Mouse (Mus musculus) forebrain, embryonic 16.5 days (tissue): ENCODE measurements around the gene Ccdc32. TPM values are rescaled to one million over a fixed set of nuclear protein-coding genes. Genes with fewer than 3 reads are reported as not detected.

Experiments used
- ATAC-seq: fragments of 200-750 bp; cut with Nextera tagmentation; 2 replicates; pipeline ENCODE4 v1.8.0; 2017; ENCODE audit warnings: mild to moderate bottlenecking, moderate library complexity
- H3K27ac ChIP-seq: fragments of 300-500 bp; sonication (generic); 2 replicates; pipeline ENCODE4 v1.5.1; 2014; ENCODE audit warnings: low read length, control low read depth
- H3K27me3 ChIP-seq: fragments of 300-500 bp; sonication (generic); replicated peaks from 2 replicates; pipeline ENCODE4 v1.6.1; 2014; ENCODE audit warnings: low read length; ENCODE audit not compliant: control insufficient read depth, insufficient read depth
- H3K36me3 ChIP-seq: fragments of 300-500 bp; sonication (generic); 2 replicates; pipeline ENCODE4 v1.6.1; 2014; ENCODE audit not compliant: control insufficient read depth, insufficient read depth
- H3K4me1 ChIP-seq: fragments of 300-500 bp; sonication (generic); replicated peaks from 2 replicates; pipeline ENCODE4 v1.6.1; 2014; ENCODE audit warnings: low read length; ENCODE audit not compliant: control insufficient read depth, insufficient read depth
- H3K4me2 ChIP-seq: fragments of 300-500 bp; sonication (generic); 2 replicates; pipeline ENCODE4 v1.6.1; 2014; ENCODE audit warnings: mild to moderate bottlenecking, low read length, control low read depth
- H3K4me3 ChIP-seq: fragments of 300-500 bp; sonication (generic); replicated peaks from 2 replicates; pipeline ENCODE4 v1.5.1; 2014; ENCODE audit warnings: mild to moderate bottlenecking, low read length, control low read depth
- H3K9ac ChIP-seq: fragments of 300-500 bp; sonication (generic); replicated peaks from 2 replicates; pipeline ENCODE4 v1.6.1; 2014; ENCODE audit warnings: low read depth, low read length, control low read depth
- H3K9me3 ChIP-seq: fragments of 300-500 bp; sonication (generic); 2 replicates; pipeline ENCODE4 v1.6.1; 2016; ENCODE audit warnings: low read length; ENCODE audit not compliant: control insufficient read depth
- WGBS: fragments of 180-500 bp; shearing (Covaris S2); extraction: QIAGEN DNeasy Blood & Tissue Kit; methylation state at CpG from one replicate; pipeline ENCODE4 v1.1.7; 2014; 5-methylcytosine and 5-hydroxymethylcytosine counted together
- polyA plus RNA-seq: library from polyadenylated mRNA; unstranded; fragments of >200 nt; fragmentation: Nextera tagmentation; extraction: Ambion mirVana; gene quantifications from 2 replicates; pipeline ENCODE4 v1.2.1, GENCODE M21; 2015

Gene Ccdc32
- polyA plus RNA-seq, 1 experiment from 2014 or later = 41.6 TPM

DNA sequence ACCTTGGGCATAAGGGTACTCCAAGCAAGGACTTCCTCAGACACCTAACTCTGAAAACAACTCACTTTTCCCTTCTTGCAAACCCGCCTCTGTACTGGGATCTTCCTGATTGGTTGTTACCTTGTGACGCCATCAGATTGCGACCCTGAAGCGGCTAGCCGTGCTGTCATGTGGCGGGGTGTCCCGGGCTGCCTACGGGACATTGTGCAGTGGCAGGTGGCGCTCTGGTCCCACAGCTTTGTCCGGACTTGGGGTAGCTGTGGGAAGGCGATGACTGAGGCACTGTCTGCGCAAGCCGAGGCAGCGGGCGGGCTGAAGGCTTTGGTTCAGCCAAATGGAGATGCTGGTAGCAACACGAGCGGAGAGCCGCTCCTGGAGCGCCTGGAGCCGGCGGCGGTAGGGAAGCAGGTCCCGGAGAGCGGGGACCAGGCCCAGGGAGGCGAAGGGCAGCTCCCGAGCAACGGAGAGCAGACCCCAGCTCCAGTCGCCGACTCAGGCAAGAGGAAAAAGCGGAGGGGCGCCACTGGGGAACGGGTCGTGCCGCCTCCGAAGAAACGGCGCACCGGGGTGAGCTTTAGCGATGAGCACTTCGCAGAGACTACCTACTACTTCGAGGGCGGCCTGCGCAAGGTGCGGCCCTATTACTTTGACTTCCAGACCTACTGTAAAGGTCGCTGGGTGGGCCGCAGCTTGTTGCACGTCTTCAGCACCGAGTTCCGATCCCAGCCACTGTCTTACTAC, 5.6 kb upstream of the Ccdc32 start, which contains the start of gene Rpusd2:
Gene Rpusd2 (plus strand): TSS at position 135 of the 741 bp plus-strand sequence.
- Histone ChIP-seq H3K36me3 (peaks cover 6% of the 10 kb centered on the region), H3K27me3 (no peaks in the 10 kb centered on the region), H3K4me3 (peak within 1 kb of the TSS; percentile 81), H3K4me1 (peaks cover 7% of the 10 kb centered on the region), H3K4me2 (peak within 1 kb of the TSS; percentile 73), H3K9ac (peak within 1 kb of the TSS; percentile 80), H3K9me3 (no peaks in the 10 kb centered on the region), H3K27ac (peak within 1 kb of the TSS; percentile 88)
- peak; percentile 97 for ATAC-seq
- 0% methylated on average over 49 of the region's 49 CpGs for WGBS

DNA sequence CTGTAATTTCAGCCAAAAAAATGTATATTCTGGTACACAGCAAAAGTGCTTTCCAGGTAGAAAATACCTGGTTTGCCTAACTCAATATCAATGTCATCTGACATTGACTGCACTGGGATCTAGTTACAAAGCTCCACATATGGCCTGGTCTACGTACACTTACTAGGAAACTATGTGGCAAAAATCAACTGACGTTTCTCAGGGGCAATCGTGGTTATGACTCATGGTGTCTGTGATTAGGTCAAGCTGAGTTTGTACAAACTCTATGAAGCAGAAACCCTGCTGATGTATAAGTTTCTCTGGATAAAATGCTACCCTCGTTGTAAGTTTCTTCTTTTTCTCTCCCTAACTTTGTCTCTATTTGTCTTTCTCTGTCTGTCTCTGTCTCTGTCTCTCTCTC, 3.0 kb upstream of the Ccdc32 start:
- no peak for ATAC-seq

DNA sequence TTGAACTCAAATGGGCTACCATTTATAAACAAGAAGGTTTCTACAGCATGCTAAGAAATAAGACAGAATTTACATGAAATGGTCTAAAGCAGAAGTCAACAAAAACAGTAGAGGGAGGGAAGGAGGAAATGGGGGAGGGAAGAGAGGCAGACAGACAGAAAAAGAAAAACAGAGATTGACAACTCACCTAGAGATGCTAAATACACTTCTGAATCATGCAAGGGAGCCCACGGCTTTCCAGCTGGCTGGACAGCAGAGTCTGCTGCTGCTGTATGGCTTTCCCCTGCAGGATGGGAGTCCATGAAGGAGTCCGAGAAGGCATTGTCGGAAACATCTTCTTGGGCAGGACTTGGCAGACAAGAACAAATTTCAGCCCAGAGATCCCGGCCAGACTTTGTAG, 2.2 kb downstream of the Ccdc32 start:
- Histone ChIP-seq H3K4me1 (peaks cover 8% of the 10 kb centered on the region), H3K27ac (no peak overlapping the region), H3K4me2 (no peak overlapping the region), H3K4me3 (no peak overlapping the region), H3K36me3 (peaks cover 6% of the 10 kb centered on the region), H3K9ac (no peak overlapping the region), H3K9me3 (no peaks in the 10 kb centered on the region), H3K27me3 (no peaks in the 10 kb centered on the region)
- ATAC-seq = no peak
- 92% methylated on average over 4 of the region's 4 CpGs for WGBS

More for the DNA sequence above, 3.0 kb upstream of the Ccdc32 start:
- Histone ChIP-seq H3K27ac (no peak overlapping the region), H3K9ac (no peak overlapping the region), H3K4me2 (no peak overlapping the region), H3K27me3 (no peaks in the 10 kb centered on the region), H3K36me3 (no peaks in the 10 kb centered on the region), H3K4me1 (peaks cover 15% of the 10 kb centered on the region), H3K4me3 (no peak overlapping the region), H3K9me3 (no peaks in the 10 kb centered on the region)
- WGBS = 78% methylated on average over 4 of the region's 4 CpGs

DNA sequence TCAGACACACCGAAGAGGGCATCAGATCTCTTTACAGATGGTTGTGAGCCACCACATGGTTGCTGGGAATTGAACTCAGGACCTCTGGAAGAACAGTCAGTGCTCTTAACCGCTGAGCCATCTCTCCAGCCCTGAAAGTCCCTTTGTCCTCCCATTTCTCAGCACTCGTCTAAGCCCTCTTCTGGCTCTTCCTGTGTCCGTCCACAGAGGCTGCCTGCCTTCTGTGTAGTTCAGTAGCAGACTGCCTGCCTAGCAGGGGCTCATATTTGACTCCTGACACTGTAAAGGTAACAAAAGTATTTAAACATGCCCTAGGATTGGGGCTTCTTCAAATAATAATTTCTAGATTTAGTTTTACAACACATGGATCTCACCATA, 4.0 kb downstream of the Ccdc32 start:
- ATAC-seq = no peak
- H3K4me3 ChIP-seq = no peak overlapping the region
- 79% methylated on average over 4 of the region's 4 CpGs for WGBS

DNA sequence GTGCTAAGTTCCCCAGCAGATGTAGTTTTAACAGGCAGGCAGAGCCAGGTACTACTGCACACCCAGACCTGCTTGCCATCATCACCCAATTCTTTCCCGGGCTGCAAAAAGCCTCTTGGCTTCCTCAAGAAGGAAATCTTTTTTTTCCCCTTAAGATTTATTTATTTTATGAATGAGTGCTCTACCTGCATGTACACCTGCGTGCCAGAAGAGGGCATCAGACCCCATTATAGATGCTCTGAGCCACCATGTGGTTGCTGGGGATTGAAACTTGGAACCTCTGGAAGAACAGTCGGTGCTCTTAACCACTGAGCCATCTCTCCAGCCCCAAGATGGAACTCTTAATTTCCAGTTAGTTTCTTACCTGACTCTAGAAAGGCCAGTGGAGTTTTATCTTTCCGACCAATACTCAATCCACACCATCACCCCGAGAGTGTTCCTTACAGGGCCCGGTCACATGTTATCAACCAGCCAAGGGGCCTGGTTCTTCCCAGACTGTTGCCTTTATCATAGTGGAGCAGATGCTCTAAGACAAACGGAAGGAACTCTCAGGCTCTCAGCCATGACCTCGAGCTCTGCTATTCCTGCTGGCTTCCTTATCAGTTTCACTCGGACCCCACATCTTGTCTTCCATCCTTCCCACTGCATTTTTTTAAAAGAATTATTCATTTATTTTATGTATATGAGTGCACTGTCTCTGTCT, 4.5 kb downstream of the Ccdc32 start:
- WGBS = 75% methylated on average over 9 of the region's 9 CpGs

More for the DNA sequence above, 4.0 kb downstream of the Ccdc32 start:
- H3K9me3 ChIP-seq = no peaks in the 10 kb centered on the region
- H3K27ac ChIP-seq = no peak overlapping the region
- no peak overlapping the region for H3K4me2 ChIP-seq
- no peak overlapping the region for H3K9ac ChIP-seq
- no peaks in the 10 kb centered on the region for H3K27me3 ChIP-seq
- H3K36me3 ChIP-seq = peaks cover 18% of the 10 kb centered on the region
- H3K4me1 ChIP-seq = peaks cover 8% of the 10 kb centered on the region

DNA sequence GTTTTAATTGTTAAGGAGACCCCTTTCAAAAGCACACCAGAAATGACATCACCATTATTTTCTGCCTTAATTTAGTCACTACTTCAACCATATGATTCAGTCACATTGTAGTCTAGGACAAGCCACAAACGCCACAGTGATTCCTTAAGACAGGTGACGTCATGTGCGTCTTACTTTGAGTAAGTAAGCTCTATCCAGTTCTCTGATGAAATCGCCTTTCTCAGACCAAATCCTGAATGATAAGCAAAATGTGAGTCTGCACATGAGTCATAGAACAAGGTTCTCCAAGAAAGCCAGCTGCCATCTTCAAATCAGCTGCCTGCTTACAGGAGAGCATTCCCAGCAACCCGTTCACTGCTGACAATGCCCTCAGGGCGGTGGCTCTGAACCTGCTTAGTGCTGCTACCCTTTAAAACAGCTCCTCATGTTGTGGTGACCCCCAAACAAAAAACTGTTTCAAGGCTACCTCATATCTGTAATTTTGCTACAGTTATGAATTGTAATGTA, 6.0 kb downstream of the Ccdc32 start:
- Histone ChIP-seq H3K4me1 (peaks cover 11% of the 10 kb centered on the region), H3K9me3 (no peaks in the 10 kb centered on the region), H3K4me2 (no peak overlapping the region), H3K27me3 (no peaks in the 10 kb centered on the region), H3K36me3 (peaks cover 18% of the 10 kb centered on the region), H3K27ac (no peak overlapping the region), H3K9ac (no peak overlapping the region), H3K4me3 (no peak overlapping the region)
- no peak for ATAC-seq
- WGBS = 83% methylated on average over 6 of the region's 6 CpGs

More for the DNA sequence above, 4.5 kb downstream of the Ccdc32 start:
- Histone ChIP-seq H3K4me2 (no peak overlapping the region), H3K4me1 (peaks cover 8% of the 10 kb centered on the region), H3K9ac (no peak overlapping the region), H3K36me3 (peaks cover 18% of the 10 kb centered on the region), H3K9me3 (no peaks in the 10 kb centered on the region), H3K27me3 (no peaks in the 10 kb centered on the region), H3K4me3 (no peak overlapping the region), H3K27ac (no peak overlapping the region)
- ATAC-seq = no peak

DNA sequence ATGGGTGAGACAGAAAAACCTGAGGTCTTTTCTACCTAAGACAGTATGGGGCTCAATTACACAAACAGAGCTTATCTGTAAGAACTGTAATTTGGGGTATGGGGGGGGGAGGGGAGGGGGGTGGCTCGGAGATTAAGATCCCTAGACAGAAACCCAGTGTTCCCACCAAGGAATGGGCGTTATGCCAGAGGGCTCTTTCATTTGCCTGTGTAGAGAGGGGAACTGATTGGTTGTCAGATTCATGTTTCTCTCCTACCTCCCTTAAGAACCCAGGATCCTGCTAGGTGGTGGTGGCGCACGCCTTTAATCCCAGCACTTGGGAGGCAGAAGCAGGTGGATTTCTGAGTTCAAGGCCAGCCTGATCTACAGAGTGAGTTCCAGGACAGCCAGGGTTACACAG, 9.7 kb downstream of the Ccdc32 start:
- H3K4me1 ChIP-seq = peaks cover 9% of the 10 kb centered on the region
- no peak overlapping the region for H3K4me2 ChIP-seq
- no peak overlapping the region for H3K27ac ChIP-seq
- 49% methylated on average over 4 of the region's 4 CpGs for WGBS
- peaks cover 3% of the 10 kb centered on the region; the same call in 1 of the 2 replicates for H3K9me3 ChIP-seq
- no peak overlapping the region for H3K9ac ChIP-seq
- peak; percentile 65 for ATAC-seq
- no peaks in the 10 kb centered on the region for H3K27me3 ChIP-seq
- H3K4me3 ChIP-seq = no peak overlapping the region
- H3K36me3 ChIP-seq = peaks cover 23% of the 10 kb centered on the region

DNA sequence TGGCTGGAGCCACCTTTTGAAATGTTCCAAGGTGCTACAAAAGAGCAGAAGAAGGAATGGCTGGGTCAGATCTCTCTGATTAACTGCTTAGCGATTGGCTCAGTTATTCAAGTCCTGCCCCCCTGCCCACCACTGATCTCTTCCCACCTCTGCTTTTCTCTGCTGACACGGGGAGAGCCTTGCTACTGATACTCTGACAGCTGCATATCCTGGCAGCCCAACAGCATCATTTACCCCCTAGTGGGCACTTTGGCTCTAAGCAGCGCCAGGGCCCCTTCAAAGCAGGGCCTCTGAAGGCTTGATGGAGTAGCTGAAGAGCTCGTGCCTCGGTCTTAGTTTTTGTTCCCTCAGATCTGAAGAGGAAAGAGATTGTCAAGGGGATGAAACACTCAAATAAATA, 10.1 kb downstream of the Ccdc32 start:
- Histone ChIP-seq H3K36me3 (peaks cover 23% of the 10 kb centered on the region), H3K4me3 (0 out of 2 replicates have a peak overlapping the region, but pooled peaks have one; percentile 4), H3K9ac (no peak overlapping the region), H3K4me1 (peaks cover 9% of the 10 kb centered on the region), H3K27me3 (no peaks in the 10 kb centered on the region), H3K9me3 (peaks cover 3% of the 10 kb centered on the region; the same call in 1 of the 2 replicates), H3K27ac (peak overlapping the region; percentile 79), H3K4me2 (no peak overlapping the region)
- ATAC-seq = peak; percentile 86
- 2% methylated on average over 5 of the region's 5 CpGs for WGBS

DNA sequence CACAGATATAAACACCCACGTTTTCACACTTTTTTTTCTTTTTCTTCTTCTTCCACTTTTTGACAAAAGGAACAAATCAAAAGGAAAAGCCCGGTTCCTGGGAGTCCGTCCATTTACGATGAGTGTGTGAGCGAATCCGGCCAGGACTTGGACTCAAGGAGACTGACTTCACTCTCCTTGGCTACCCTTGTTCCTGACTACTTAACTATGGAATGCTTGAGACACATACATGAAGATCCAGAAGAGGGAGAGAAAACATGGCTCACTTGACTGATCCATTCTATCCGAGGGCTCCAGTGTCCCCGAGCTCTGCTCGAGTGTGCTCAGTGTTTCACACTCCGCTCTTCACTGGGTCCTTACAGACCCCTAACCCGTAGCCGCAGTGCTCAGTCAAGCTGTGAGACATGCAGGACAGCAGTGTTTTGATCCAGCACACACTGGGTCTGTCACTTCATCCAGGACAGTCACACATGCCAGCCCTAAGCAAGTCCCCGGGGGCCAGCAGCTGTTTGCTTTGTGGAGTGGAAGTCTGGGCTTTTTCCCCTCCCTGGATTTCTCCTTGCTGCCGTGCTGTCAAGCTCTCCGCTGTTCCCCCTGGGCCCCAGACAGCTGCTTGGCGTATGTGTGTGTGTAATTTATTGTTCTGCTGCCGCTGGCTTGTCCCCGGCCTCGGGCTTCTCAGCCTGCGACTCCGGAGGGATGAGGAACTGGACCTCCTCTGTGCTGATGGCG, 10.6 kb downstream of the Ccdc32 start:
- H3K4me3 ChIP-seq = 0 out of 2 replicates have a peak overlapping the region, but pooled peaks have one; percentile 4
- peaks cover 23% of the 10 kb centered on the region for H3K36me3 ChIP-seq
- 0 out of 2 replicates have a peak overlapping the region, but pooled peaks have one; percentile 2 for H3K4me2 ChIP-seq
- H3K27me3 ChIP-seq = no peaks in the 10 kb centered on the region
- no peak overlapping the region for H3K9ac ChIP-seq
- H3K9me3 ChIP-seq = peaks cover 3% of the 10 kb centered on the region; the same call in 1 of the 2 replicates
- WGBS = 47% methylated on average over 22 of the region's 22 CpGs
- peaks cover 9% of the 10 kb centered on the region for H3K4me1 ChIP-seq
- H3K27ac ChIP-seq = peak overlapping the region; percentile 79
- peak; percentile 72 for ATAC-seq
